Mouse (Mus musculus) small intestine, adult 2 months (tissue): ENCODE data around the gene Zfp174.

Source experiments
- CTCF ChIP-seq: fragments of 200-500 bp; IDR thresholded peaks from 2 replicates; pipeline ENCODE4 v1.5.1; 2012; ENCODE audit warnings: low read depth, mild to moderate bottlenecking, control low read depth, inconsistent platforms, low read length, moderate library complexity, mixed read lengths; ENCODE audit not compliant: insufficient replicate concordance, insufficient read length; ENCODE audit errors: extremely low read depth
- POLR2A ChIP-seq: fragments of 200-500 bp; IDR thresholded peaks from 2 replicates; pipeline ENCODE4 v1.6.1; 2012; ENCODE audit warnings: low read depth, mild to moderate bottlenecking, control low read depth, inconsistent platforms, low read length, moderate library complexity

GRCm38 (mm10) chr16:3835461-3835860 lies 11.6 kb upstream of the Zfp174 start:
- no peak for TF ChIP-seq POLR2A
- no peak for TF ChIP-seq CTCF
